Mouse (Mus musculus): ENCODE measurements at regions not wholly inside any gene's neighbourhood (a gene's known extent, or its start where the extent isn't known, plus 50 kb on each side); places are given as distances from the start of the nearest gene placed in this dataset.

DNA sequence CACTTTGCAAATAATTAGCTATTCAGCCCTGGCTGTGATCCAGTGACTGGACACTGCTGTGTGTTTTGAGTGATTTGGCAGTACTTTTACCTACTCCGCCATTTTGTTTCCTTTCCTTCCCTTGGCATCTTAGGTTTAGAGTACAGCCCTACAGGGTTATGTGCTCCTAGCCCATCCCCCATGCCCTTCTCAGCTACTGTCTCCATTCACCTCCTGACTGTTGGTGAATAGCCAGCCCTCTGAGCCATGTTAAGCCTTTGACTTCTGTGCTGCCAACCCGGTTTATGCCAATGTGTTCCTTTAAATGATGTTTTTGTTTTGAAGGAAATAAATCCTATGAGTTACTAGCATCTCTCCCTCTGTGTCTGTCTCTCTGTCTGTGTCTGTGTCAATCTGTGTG lies 167.8 kb upstream of the Tas2r134 start:
- ATAC-seq (ENCODE audit: low FRiP score, low TSS enrichment), result no peak
- Histone ChIP-seq H3K9me3 (ENCODE audit: low read length) (no peaks in the 10 kb centered on the region), H3K4me1 (ENCODE audit: insufficient read depth, low read length) (no peaks in the 10 kb centered on the region), H3K4me2 (replicated peaks; ENCODE audit: low read depth, low read length) (no peak overlapping the region), H3K36me3 (ENCODE audit: insufficient read depth, low read length) (no peaks in the 10 kb centered on the region), H3K4me3 (ENCODE audit: low read length) (no peak overlapping the region), H3K9ac (replicated peaks; ENCODE audit: low read length) (no peak overlapping the region), H3K27ac (ENCODE audit: low read length) (no peak overlapping the region), H3K27me3 (ENCODE audit: insufficient read depth, low read length) (no peaks in the 10 kb centered on the region)
- WGBS, result 84% methylated on average over 2 of the region's 2 CpGs

DNA sequence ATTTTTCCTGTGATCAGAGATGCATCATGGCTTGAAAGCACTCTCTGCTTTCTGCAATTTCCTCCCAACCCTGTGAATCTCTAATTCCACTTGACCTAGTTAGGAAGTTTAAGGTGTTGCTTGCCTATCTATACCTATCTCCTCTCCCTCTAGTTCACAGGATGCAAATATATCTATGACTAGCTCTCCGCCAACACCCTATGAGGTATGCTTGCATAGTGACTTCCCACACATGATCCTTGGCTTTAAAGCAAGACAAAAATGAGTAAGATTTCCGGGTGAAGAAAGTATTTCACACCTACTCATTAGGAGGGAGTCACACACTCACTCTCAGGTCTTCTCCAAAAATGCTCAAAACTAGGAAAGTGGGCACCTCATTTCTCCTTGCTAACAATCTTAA lies 169.6 kb upstream of the Tas2r134 start:
- H3K4me2 ChIP-seq (replicated peaks; ENCODE audit: low read depth, low read length), result no peak overlapping the region
- H3K4me3 ChIP-seq (ENCODE audit: low read length), result no peak overlapping the region
- 83% methylated on average over 2 of the region's 2 CpGs for WGBS
- no peaks in the 10 kb centered on the region for H3K27me3 ChIP-seq (ENCODE audit: insufficient read depth, low read length)
- no peaks in the 10 kb centered on the region for H3K9me3 ChIP-seq (ENCODE audit: low read length)
- no peaks in the 10 kb centered on the region for H3K4me1 ChIP-seq (ENCODE audit: insufficient read depth, low read length)
- H3K36me3 ChIP-seq (ENCODE audit: insufficient read depth, low read length), result no peaks in the 10 kb centered on the region
- no peak overlapping the region for H3K9ac ChIP-seq (replicated peaks; ENCODE audit: low read length)
- ATAC-seq (ENCODE audit: low FRiP score, low TSS enrichment), result no peak
- H3K27ac ChIP-seq (ENCODE audit: low read length), result no peak overlapping the region

GRCm38 (mm10) chr2:51452816-51453215 lies 174.5 kb upstream of the Tas2r134 start:
- H3K27ac ChIP-seq (ENCODE audit: low read length), result no peak overlapping the region
- no peaks in the 10 kb centered on the region for H3K27me3 ChIP-seq (ENCODE audit: insufficient read depth, low read length)
- no peaks in the 10 kb centered on the region for H3K9me3 ChIP-seq (ENCODE audit: low read length)
- H3K4me3 ChIP-seq (ENCODE audit: low read length), result no peak overlapping the region
- WGBS, result 88% methylated on average over 6 of the region's 7 CpGs
- ATAC-seq (ENCODE audit: low FRiP score, low TSS enrichment), result no peak
- H3K4me2 ChIP-seq (replicated peaks; ENCODE audit: low read depth, low read length), result no peak overlapping the region
- H3K9ac ChIP-seq (replicated peaks; ENCODE audit: low read length), result no peak overlapping the region
- no peaks in the 10 kb centered on the region for H3K4me1 ChIP-seq (ENCODE audit: insufficient read depth, low read length)
- H3K36me3 ChIP-seq (ENCODE audit: insufficient read depth, low read length), result no peaks in the 10 kb centered on the region

DNA sequence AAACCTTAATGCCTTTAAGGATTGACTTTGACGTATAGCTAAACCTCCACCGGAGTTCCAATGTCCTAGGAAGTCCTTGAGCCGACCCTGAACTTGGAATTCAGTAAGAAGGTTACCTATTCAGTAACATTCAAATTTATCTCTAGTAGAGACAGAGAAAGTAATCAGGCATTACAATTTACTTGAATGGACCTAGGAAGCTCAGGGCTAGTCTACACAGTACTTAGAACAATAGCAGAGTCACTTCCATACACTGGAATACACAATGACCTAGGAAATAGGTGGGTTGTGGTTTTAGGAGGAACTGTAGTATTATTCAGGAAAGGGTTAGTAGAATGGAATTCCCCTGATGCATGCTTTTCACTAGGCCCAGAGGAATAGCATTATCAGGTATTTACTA lies 179.2 kb upstream of the Tas2r134 start:
- ATAC-seq (ENCODE audit: low FRiP score, low TSS enrichment), result no peak
- H3K27ac ChIP-seq (ENCODE audit: low read length), result no peak overlapping the region
- no peak overlapping the region for H3K4me2 ChIP-seq (replicated peaks; ENCODE audit: low read depth, low read length)
- no peaks in the 10 kb centered on the region for H3K36me3 ChIP-seq (ENCODE audit: insufficient read depth, low read length)
- H3K9me3 ChIP-seq (ENCODE audit: low read length), result 0 out of 2 replicates have a peak, but pooled peaks cover 5% of the 10 kb centered on the region
- no peaks in the 10 kb centered on the region for H3K4me1 ChIP-seq (ENCODE audit: insufficient read depth, low read length)
- no peak overlapping the region for H3K9ac ChIP-seq (replicated peaks; ENCODE audit: low read length)
- H3K27me3 ChIP-seq (ENCODE audit: insufficient read depth, low read length), result no peaks in the 10 kb centered on the region
- no peak overlapping the region for H3K4me3 ChIP-seq (ENCODE audit: low read length)
- WGBS, result 97% methylated on average over 3 of the region's 3 CpGs

- 91% methylated on average over 5 of the region's 5 CpGs for whole genome bisulfite sequencing
- H3K4me2 ChIP-seq (replicated peaks; ENCODE audit: low read depth, low read length), result no peak overlapping the region
- H3K27ac ChIP-seq (ENCODE audit: low read length), result no peak overlapping the region
- H3K9me3 ChIP-seq (ENCODE audit: low read length), result 0 out of 2 replicates have a peak, but pooled peaks cover 5% of the 10 kb centered on the region
- H3K27me3 ChIP-seq (ENCODE audit: insufficient read depth, low read length), result no peaks in the 10 kb centered on the region
- H3K36me3 ChIP-seq (ENCODE audit: insufficient read depth, low read length), result no peaks in the 10 kb centered on the region
- no peak for ATAC-seq (ENCODE audit: low FRiP score, low TSS enrichment)
- no peak overlapping the region for H3K9ac ChIP-seq (replicated peaks; ENCODE audit: low read length)
- H3K4me1 ChIP-seq (ENCODE audit: insufficient read depth, low read length), result no peaks in the 10 kb centered on the region
- no peak overlapping the region for H3K4me3 ChIP-seq (ENCODE audit: low read length)
These were observed 179.7 kb upstream of the Tas2r134 start for GRCm38 (mm10) chr2:51447616-51448015.

GRCm38 (mm10) chr2:51444386-51445080 lies 182.8 kb upstream of the Tas2r134 start:
- Histone ChIP-seq H3K36me3 (ENCODE audit: insufficient read depth, low read length) (no peaks in the 10 kb centered on the region), H3K4me2 (replicated peaks; ENCODE audit: low read depth, low read length) (no peak overlapping the region), H3K4me3 (ENCODE audit: low read length) (no peak overlapping the region), H3K9ac (replicated peaks; ENCODE audit: low read length) (no peak overlapping the region), H3K27me3 (ENCODE audit: insufficient read depth, low read length) (no peaks in the 10 kb centered on the region), H3K4me1 (ENCODE audit: insufficient read depth, low read length) (no peaks in the 10 kb centered on the region), H3K27ac (ENCODE audit: low read length) (no peak overlapping the region), H3K9me3 (ENCODE audit: low read length) (0 out of 2 replicates have a peak, but pooled peaks cover 5% of the 10 kb centered on the region)
- 64% methylated on average over 9 of the region's 9 CpGs for whole genome bisulfite sequencing
- no peak for ATAC-seq (ENCODE audit: low FRiP score, low TSS enrichment)

GRCm38 (mm10) chr2:51443946-51444345 lies 183.4 kb upstream of the Tas2r134 start:
- H3K27me3 ChIP-seq (ENCODE audit: insufficient read depth, low read length), result no peaks in the 10 kb centered on the region
- ATAC-seq (ENCODE audit: low FRiP score, low TSS enrichment), result no peak
- H3K9ac ChIP-seq (replicated peaks; ENCODE audit: low read length), result no peak overlapping the region
- WGBS, result 68% methylated on average over 3 of the region's 3 CpGs
- H3K9me3 ChIP-seq (ENCODE audit: low read length), result 0 out of 2 replicates have a peak, but pooled peaks cover 5% of the 10 kb centered on the region
- no peaks in the 10 kb centered on the region for H3K36me3 ChIP-seq (ENCODE audit: insufficient read depth, low read length)
- no peaks in the 10 kb centered on the region for H3K4me1 ChIP-seq (ENCODE audit: insufficient read depth, low read length)
- H3K27ac ChIP-seq (ENCODE audit: low read length), result no peak overlapping the region
- no peak overlapping the region for H3K4me2 ChIP-seq (replicated peaks; ENCODE audit: low read depth, low read length)
- H3K4me3 ChIP-seq (ENCODE audit: low read length), result no peak overlapping the region

GRCm38 (mm10) chr2:51439047-51439446 lies 188.3 kb upstream of the Tas2r134 start:
- ATAC-seq (ENCODE audit: low FRiP score, low TSS enrichment), result no peak
- no peak overlapping the region for H3K9ac ChIP-seq (replicated peaks; ENCODE audit: low read length)
- 69% methylated on average over 1 of the region's 1 CpGs for WGBS
- H3K4me2 ChIP-seq (replicated peaks; ENCODE audit: low read depth, low read length), result no peak overlapping the region
- peaks cover 4% of the 10 kb centered on the region; the same call in 1 of the 2 replicates for H3K9me3 ChIP-seq (ENCODE audit: low read length)
- H3K36me3 ChIP-seq (ENCODE audit: insufficient read depth, low read length), result no peaks in the 10 kb centered on the region
- no peak overlapping the region for H3K27ac ChIP-seq (ENCODE audit: low read length)
- H3K4me1 ChIP-seq (ENCODE audit: insufficient read depth, low read length), result no peaks in the 10 kb centered on the region
- H3K27me3 ChIP-seq (ENCODE audit: insufficient read depth, low read length), result no peaks in the 10 kb centered on the region
- H3K4me3 ChIP-seq (ENCODE audit: low read length), result no peak overlapping the region

- 48% methylated on average over 3 of the region's 3 CpGs for WGBS
- no peaks in the 10 kb centered on the region for H3K4me1 ChIP-seq (ENCODE audit: insufficient read depth, low read length)
- H3K4me3 ChIP-seq (ENCODE audit: low read length), result no peak overlapping the region
- no peak overlapping the region for H3K4me2 ChIP-seq (replicated peaks; ENCODE audit: low read depth, low read length)
- no peaks in the 10 kb centered on the region for H3K36me3 ChIP-seq (ENCODE audit: insufficient read depth, low read length)
- ATAC-seq (ENCODE audit: low FRiP score, low TSS enrichment), result no peak
- no peak overlapping the region for H3K27ac ChIP-seq (ENCODE audit: low read length)
- no peak overlapping the region for H3K9ac ChIP-seq (replicated peaks; ENCODE audit: low read length)
- H3K9me3 ChIP-seq (ENCODE audit: low read length), result peaks cover 4% of the 10 kb centered on the region; the same call in 1 of the 2 replicates
- H3K27me3 ChIP-seq (ENCODE audit: insufficient read depth, low read length), result no peaks in the 10 kb centered on the region
These were observed 190.7 kb upstream of the Tas2r134 start for GRCm38 (mm10) chr2:51436590-51436989.

GRCm38 (mm10) chr2:51431564-51431963 lies 195.7 kb upstream of the Tas2r134 start:
- Histone ChIP-seq H3K4me3 (ENCODE audit: low read length) (no peak overlapping the region), H3K36me3 (ENCODE audit: insufficient read depth, low read length) (no peaks in the 10 kb centered on the region), H3K9me3 (ENCODE audit: low read length) (peaks cover 7% of the 10 kb centered on the region; the same call in 1 of the 2 replicates), H3K4me1 (ENCODE audit: insufficient read depth, low read length) (no peaks in the 10 kb centered on the region), H3K27ac (ENCODE audit: low read length) (no peak overlapping the region), H3K9ac (replicated peaks; ENCODE audit: low read length) (no peak overlapping the region), H3K27me3 (ENCODE audit: insufficient read depth, low read length) (no peaks in the 10 kb centered on the region), H3K4me2 (replicated peaks; ENCODE audit: low read depth, low read length) (no peak overlapping the region)
- 87% methylated on average over 3 of the region's 3 CpGs for WGBS
- ATAC-seq (ENCODE audit: low FRiP score, low TSS enrichment), result no peak

Measured in kidney, embryonic 16.5 days (tissue).